Comparison of ENCODE assay signal across 8 mouse cellular contexts in the genomic region with DNA sequence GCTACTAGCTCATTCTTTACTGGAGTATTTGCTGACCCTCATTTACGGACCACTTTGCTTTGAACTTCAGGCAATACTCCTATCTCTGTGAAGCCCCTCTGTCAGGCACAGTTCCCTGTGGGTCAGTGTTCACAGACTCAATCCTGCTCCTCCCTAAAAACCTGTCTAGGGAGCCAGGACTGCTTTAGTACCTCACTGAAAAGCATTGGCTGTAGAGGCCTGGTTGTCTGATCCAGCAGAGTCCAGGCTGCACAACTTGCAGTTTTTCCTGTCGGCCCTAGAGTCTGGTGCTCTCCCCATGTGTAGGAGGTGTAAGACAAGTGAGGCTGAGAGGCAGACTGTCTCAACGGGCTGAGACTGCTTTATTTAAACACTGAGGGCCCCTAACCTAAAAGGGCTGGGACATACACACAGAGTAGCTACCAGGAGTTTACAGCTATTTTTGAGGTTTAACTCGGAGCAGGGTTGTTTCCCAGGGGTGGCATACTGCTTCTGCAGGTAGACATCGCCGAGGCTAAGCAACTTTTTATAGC. TPM values are rescaled to one million over a fixed set of nuclear protein-coding genes. Genes with fewer than 3 reads are reported as not detected.
DNase-seq lines count a peak whose midpoint lies in the region; ATAC-seq and TF ChIP-seq lines count a peak whose summit lies in the region.

No protein-coding gene starts in this region.

- WGBS in forebrain, embryonic 16.5 days = 66% methylated on average over 6 of the region's 6 CpGs
- WGBS in liver, postnatal 0 days (ENCODE audit: insufficient replicate concordance) = 55% methylated on average over 6 of the region's 6 CpGs

- ATAC-seq in forebrain, embryonic 16.5 days = no peak
- ATAC-seq in liver, postnatal 0 days = no peak

- peak overlapping the region; percentile 69 to 84 for H3K4me3 ChIP-seq in MEL (ENCODE audit: control insufficient read depth in 1 of 2, insufficient read depth in 1 of 2, low read depth in 2 of 2, low read length in 2 of 2)
- peak overlapping the region; percentile 97 for H3K4me3 ChIP-seq in forebrain, embryonic 16.5 days (replicated peaks; ENCODE audit: low read length)
- H3K4me3 ChIP-seq in liver, postnatal 0 days (ENCODE audit: low read depth, low read length) = peak overlapping the region; percentile 81

- H3K27ac ChIP-seq in MEL (ENCODE audit: control insufficient read depth, low read depth, low read length) = peak overlapping the region; percentile 79
- H3K27ac ChIP-seq in forebrain, embryonic 16.5 days (ENCODE audit: low read length) = no peak overlapping the region
- no peak overlapping the region for H3K27ac ChIP-seq in liver, postnatal 0 days (ENCODE audit: low read depth)

- TF ChIP-seq RAD21 in MEL (IDR thresholded peaks at IDR 0.05; ENCODE audit: low read depth, low read length) = no peak

- peak overlapping the region; percentile 66 for H3K4me2 ChIP-seq in forebrain, embryonic 16.5 days (ENCODE audit: low read length)
- peak overlapping the region; percentile 79 for H3K4me2 ChIP-seq in liver, postnatal 0 days (ENCODE audit: low read depth, low read length)

- H3K36me3 ChIP-seq in MEL (ENCODE audit: control insufficient read depth in 1 of 2, insufficient read depth in 2 of 2, low read length in 2 of 2) = peaks cover 0 to 14% of the 10 kb centered on the region in 2 experiments; a peak in 2 of 4 replicates
- H3K36me3 ChIP-seq in forebrain, embryonic 16.5 days (ENCODE audit: control insufficient read depth, insufficient read depth) = no peaks in the 10 kb centered on the region
- no peaks in the 10 kb centered on the region for H3K36me3 ChIP-seq in liver, postnatal 0 days (replicated peaks; ENCODE audit: insufficient read depth, low read length)

- H3K9ac ChIP-seq in MEL (ENCODE audit: control insufficient read depth, low read depth, low read length, poor library complexity, severe bottlenecking) = peak overlapping the region; percentile 87
- peak overlapping the region; percentile 69; the same call in 1 of the 2 replicates for H3K9ac ChIP-seq in forebrain, embryonic 16.5 days (replicated peaks; ENCODE audit: low read depth, low read length)
- H3K9ac ChIP-seq in liver, postnatal 0 days (replicated peaks) = peak overlapping the region; percentile 55

- no peaks in the 10 kb centered on the region for H3K27me3 ChIP-seq in MEL (ENCODE audit: control insufficient read depth in 1 of 2, insufficient read depth in 2 of 2, low read length in 2 of 2)
- no peaks in the 10 kb centered on the region for H3K27me3 ChIP-seq in forebrain, embryonic 16.5 days (replicated peaks; ENCODE audit: control insufficient read depth, insufficient read depth, low read length)
- no peaks in the 10 kb centered on the region for H3K27me3 ChIP-seq in liver, postnatal 0 days (ENCODE audit: insufficient read depth, low read length)

- H3K4me1 ChIP-seq in MEL (ENCODE audit: control insufficient read depth in 1 of 2, insufficient read depth in 2 of 2, low read length in 2 of 2) = peaks cover 4 to 20% of the 10 kb centered on the region in 2 experiments
- H3K4me1 ChIP-seq in forebrain, embryonic 16.5 days (replicated peaks; ENCODE audit: control insufficient read depth, insufficient read depth, low read length) = peaks cover 33% of the 10 kb centered on the region
- H3K4me1 ChIP-seq in liver, postnatal 0 days (ENCODE audit: insufficient read depth) = peaks cover 21% of the 10 kb centered on the region

- no peak for TF ChIP-seq EP300 in MEL (IDR thresholded peaks at IDR 0.05; ENCODE audit: low read depth in 1 of 2, low read length in 2 of 2)
- TF ChIP-seq EP300 in liver, postnatal 0 days (IDR thresholded peaks at IDR 0.05; ENCODE audit: low read depth) = no peak

- TF ChIP-seq POLR2A in MEL (IDR thresholded peaks at IDR 0.05; ENCODE audit: control insufficient read depth in 1 of 2, insufficient read depth in 1 of 2, low read depth in 1 of 2, low read length in 2 of 2, poor library complexity in 1 of 2) = no peak

- peak; percentile 23 for DNase-seq in kidney, adult 18-20 months
- no peak for DNase-seq in kidney, postnatal 10 days
- DNase-seq in MEL (ENCODE audit: low read depth, low spot score) = peak; percentile 16
- no peak for DNase-seq in liver, postnatal 0 days
- DNase-seq in left cerebral cortex, adult 18-20 months (ENCODE audit: low spot score in 2 of 2) = no peak
- DNase-seq in right cerebral cortex, postnatal 14 days = no peak
- DNase-seq in thymus, postnatal 0 days (ENCODE audit: low spot score) = no peak

- H3K79me2 ChIP-seq in MEL (ENCODE audit: control insufficient read depth, insufficient read depth, low read length, poor library complexity) = peaks cover 15% of the 10 kb centered on the region

- H3K9me3 ChIP-seq in MEL (replicated peaks; ENCODE audit: insufficient read depth, low read length) = no peaks in the 10 kb centered on the region
- H3K9me3 ChIP-seq in forebrain, embryonic 16.5 days (ENCODE audit: control insufficient read depth, low read length) = no peaks in the 10 kb centered on the region
- H3K9me3 ChIP-seq in liver, postnatal 0 days (ENCODE audit: low read length) = no peaks in the 10 kb centered on the region

- no peak for TF ChIP-seq CTCF in MEL (IDR thresholded peaks at IDR 0.05 in 2 of 3, conservative IDR thresholded peaks at IDR 0.05 in 1 of 3; ENCODE audit: control insufficient read depth in 1 of 3, insufficient read depth in 1 of 3, low read depth in 2 of 3, low read length in 3 of 3, poor library complexity in 1 of 3, severe bottlenecking in 1 of 3)
- no peak for TF ChIP-seq CTCF in liver, postnatal 0 days (IDR thresholded peaks at IDR 0.05; ENCODE audit: low read depth)

TF ChIP-seq in MEL, 35 proteins besides CTCF, POLR2A, EP300 and RAD21:
- TF ChIP-seq CHD1 (IDR thresholded peaks at IDR 0.05; ENCODE audit: low read depth, low read length) = 0 out of 2 replicates have a peak, but pooled peaks have one; percentile 33
- TF ChIP-seq CHD2 (IDR thresholded peaks at IDR 0.05; ENCODE audit: low read length) = no peak
TF ChIP-seq in MEL: peak in this region for 1.

RNA-seq across cellular contexts. Expression of a gene that starts 1.3 kb away (rescaled TPM):
- 0.56 and 0.89 TPM in 2 replicates for total RNA-seq in MEL (2012; rRNA removed)
- polyA plus RNA-seq in MEL (2012; ENCODE audit: insufficient read depth in 1 of 2, insufficient read length in 2 of 2, low read depth in 1 of 2, low replicate concordance in 2 of 2, missing spikeins in 1 of 2) = 1 to 10 TPM in 1 of 2 experiments, not detected in 1; 4.6 TPM
- polyA plus RNA-seq in forebrain, embryonic 16.5 days (2015; fragmentation: Nextera tagmentation; extraction: Ambion mirVana) = 99.8 and 128 TPM in 2 replicates
- 2.1 and 2.3 TPM in 2 replicates for polyA plus RNA-seq in liver, postnatal 0 days (2015; fragmentation: Nextera tagmentation; extraction: Ambion mirVana)
- total RNA-seq in left cerebral cortex, adult 18-20 months (2021) = 10 to 100 TPM; 20.8 to 23.5 TPM
- polyA plus RNA-seq in thymus, postnatal 0 days (2015; fragmentation: Nextera tagmentation; extraction: Ambion mirVana) = 9.4 and 12.1 TPM in 2 replicates

RNA-seq across cellular contexts. Expression of a gene that starts 7.7 kb away (rescaled TPM):
- total RNA-seq in MEL (2012; rRNA removed) = 13.4 and 15.5 TPM in 2 replicates
- 10 to 100 TPM in 1 of 2 experiments, not detected in 1; 37.6 TPM for polyA plus RNA-seq in MEL (2012; ENCODE audit: insufficient read depth in 1 of 2, insufficient read length in 2 of 2, low read depth in 1 of 2, low replicate concordance in 2 of 2, missing spikeins in 1 of 2)
- 60.6 and 79.8 TPM in 2 replicates for polyA plus RNA-seq in forebrain, embryonic 16.5 days (2015; fragmentation: Nextera tagmentation; extraction: Ambion mirVana)
- polyA plus RNA-seq in liver, postnatal 0 days (2015; fragmentation: Nextera tagmentation; extraction: Ambion mirVana) = 8.9 and 10.5 TPM in 2 replicates
- 10 to 100 TPM; 70.4 to 77.9 TPM for total RNA-seq in left cerebral cortex, adult 18-20 months (2021)
- polyA plus RNA-seq in thymus, postnatal 0 days (2015; fragmentation: Nextera tagmentation; extraction: Ambion mirVana) = 23.3 and 35.0 TPM in 2 replicates

RNA-seq across cellular contexts. Expression of a gene that starts 8.6 kb away (rescaled TPM):
- total RNA-seq in MEL (2012; rRNA removed) = 56.0 and 58.7 TPM in 2 replicates
- polyA plus RNA-seq in MEL (2012; ENCODE audit: insufficient read depth in 1 of 2, insufficient read length in 2 of 2, low read depth in 1 of 2, low replicate concordance in 2 of 2, missing spikeins in 1 of 2) = 10 to 100 TPM in 1 of 2 experiments, not detected in 1; 69.4 TPM
- polyA plus RNA-seq in forebrain, embryonic 16.5 days (2015; fragmentation: Nextera tagmentation; extraction: Ambion mirVana) = 74.5 and 80.1 TPM in 2 replicates
- polyA plus RNA-seq in liver, postnatal 0 days (2015; fragmentation: Nextera tagmentation; extraction: Ambion mirVana) = 16.7 and 17.5 TPM in 2 replicates
- total RNA-seq in left cerebral cortex, adult 18-20 months (2021) = 10 to 100 TPM; 57.5 to 60.3 TPM
- polyA plus RNA-seq in thymus, postnatal 0 days (2015; fragmentation: Nextera tagmentation; extraction: Ambion mirVana) = 51.7 and 55.3 TPM in 2 replicates

RNA-seq across cellular contexts. Expression of a gene that starts 15.6 kb away (rescaled TPM):
- 15.2 and 15.6 TPM in 2 replicates for total RNA-seq in MEL (2012; rRNA removed)
- polyA plus RNA-seq in MEL (2012; ENCODE audit: insufficient read depth in 1 of 2, insufficient read length in 2 of 2, low read depth in 1 of 2, low replicate concordance in 2 of 2, missing spikeins in 1 of 2) = 10 to 100 TPM in 1 of 2 experiments, not detected in 1; 24.6 TPM
- 58.5 and 69.8 TPM in 2 replicates for polyA plus RNA-seq in forebrain, embryonic 16.5 days (2015; fragmentation: Nextera tagmentation; extraction: Ambion mirVana)
- polyA plus RNA-seq in liver, postnatal 0 days (2015; fragmentation: Nextera tagmentation; extraction: Ambion mirVana) = 20.3 and 22.8 TPM in 2 replicates
- total RNA-seq in left cerebral cortex, adult 18-20 months (2021) = 10 to 100 TPM; 51.5 to 70.2 TPM
- 50.0 and 51.1 TPM in 2 replicates for polyA plus RNA-seq in thymus, postnatal 0 days (2015; fragmentation: Nextera tagmentation; extraction: Ambion mirVana)

RNA-seq across cellular contexts. Expression of a gene that starts 56.5 kb away (rescaled TPM):
- total RNA-seq in MEL (2012; rRNA removed) = not detected in 2 replicates
- polyA plus RNA-seq in MEL (2012; ENCODE audit: insufficient read depth in 1 of 2, insufficient read length in 2 of 2, low read depth in 1 of 2, low replicate concordance in 2 of 2, missing spikeins in 1 of 2) = not detected
- 0.49 TPM in 1 of 2 replicates, not detected in the other for polyA plus RNA-seq in forebrain, embryonic 16.5 days (2015; fragmentation: Nextera tagmentation; extraction: Ambion mirVana)
- not detected in 2 replicates for polyA plus RNA-seq in liver, postnatal 0 days (2015; fragmentation: Nextera tagmentation; extraction: Ambion mirVana)
- under 1 TPM; 0.67 to 0.80 TPM for total RNA-seq in left cerebral cortex, adult 18-20 months (2021)
- 0.18 and 0.44 TPM in 2 replicates for polyA plus RNA-seq in thymus, postnatal 0 days (2015; fragmentation: Nextera tagmentation; extraction: Ambion mirVana)

Comparison
In these comparisons a context has a peak if more than half of its experiments do, and no peak if none do; other contexts are left out.
1. DNase-seq: peak in kidney, adult 18-20 months (single experiment) and MEL (single experiment); none in kidney, postnatal 10 days (single experiment), liver, postnatal 0 days (single experiment), left cerebral cortex, adult 18-20 months (0 of 2), right cerebral cortex, postnatal 14 days (single experiment) and thymus, postnatal 0 days (single experiment).
2. Peak in every context shown above with its lines, with median percentiles within 50 percentile points of each other: H3K4me3 ChIP-seq and H3K9ac ChIP-seq.